Mouse (Mus musculus) heart, embryonic 11.5 days (tissue): ENCODE measurements around the gene Gm15127. TPM values are rescaled to one million over a fixed set of nuclear protein-coding genes. Genes with fewer than 3 reads are reported as not detected.
"Not testable (repeated sequence)": the region's sequence is repeated elsewhere in the genome, so short reads cannot be mapped to it uniquely, and the experiment has no call there.

Experiments used
- ATAC-seq: fragments of 200-750 bp; cut with Nextera tagmentation; replicated peaks from 2 replicates; pipeline ENCODE4 v1.8.0; 2017; ENCODE audit warnings: moderate library complexity; ENCODE audit not compliant: insufficient number of reproducible peaks, low FRiP score, low TSS enrichment
- H3K27ac ChIP-seq: fragments of 300-500 bp; sonication (generic); 2 replicates; pipeline ENCODE4 v1.5.1; 2014; ENCODE audit warnings: mild to moderate bottlenecking, low read depth, low read length
- H3K27me3 ChIP-seq: fragments of 300-500 bp; sonication (generic); 2 replicates; pipeline ENCODE4 v1.6.1; 2014; ENCODE audit warnings: mild to moderate bottlenecking, low read length, mixed read lengths; ENCODE audit not compliant: control insufficient read depth, insufficient read depth
- H3K36me3 ChIP-seq: fragments of 300-500 bp; sonication (generic); 2 replicates; pipeline ENCODE4 v1.6.1; 2014; ENCODE audit warnings: mild to moderate bottlenecking, low read length, moderate library complexity, mixed read lengths; ENCODE audit not compliant: control insufficient read depth, insufficient read depth
- H3K4me1 ChIP-seq: fragments of 300-500 bp; sonication (generic); 2 replicates; pipeline ENCODE4 v1.6.1; 2014; ENCODE audit warnings: low read length; ENCODE audit not compliant: control insufficient read depth, insufficient read depth
- H3K4me2 ChIP-seq: fragments of 300-500 bp; sonication (generic); 2 replicates; pipeline ENCODE4 v1.6.1; 2014; ENCODE audit warnings: mild to moderate bottlenecking, moderate library complexity
- H3K4me3 ChIP-seq: fragments of 300-500 bp; sonication (generic); 2 replicates; pipeline ENCODE4 v1.5.1; 2014; ENCODE audit warnings: low read depth, low read length
- H3K9ac ChIP-seq: fragments of 300-500 bp; sonication (generic); 2 replicates; pipeline ENCODE4 v1.6.1; 2014; ENCODE audit warnings: mild to moderate bottlenecking, low read depth, low read length, moderate library complexity
- H3K9me3 ChIP-seq: fragments of 300-500 bp; sonication (generic); replicated peaks from 2 replicates; pipeline ENCODE4 v1.6.1; 2016; ENCODE audit warnings: low read length; ENCODE audit not compliant: control insufficient read depth
- WGBS: fragments of 180-500 bp; shearing (Covaris S2); extraction: QIAGEN DNeasy Blood & Tissue Kit; methylation state at CpG from one replicate; pipeline ENCODE4 v1.1.7; 2014; ENCODE audit not compliant: insufficient replicate concordance; 5-methylcytosine and 5-hydroxymethylcytosine counted together
- polyA plus RNA-seq: library from polyadenylated mRNA; unstranded; fragments of >200 nt; fragmentation: Nextera tagmentation; extraction: Ambion mirVana; gene quantifications from 2 replicates; pipeline ENCODE4 v1.2.1, GENCODE M21; 2014

Gm15127 gene
- not detected in 2 replicates for polyA plus RNA-seq

GRCm38 (mm10) chrX:148663298-148663697 is at the start of gene Gm15127:
Gm15127 (plus strand) TSS chrX:148663598.
- WGBS: 55% methylated on average over 3 of the region's 4 CpGs
- H3K9me3 ChIP-seq, ATAC-seq, H3K4me2 ChIP-seq, H3K9ac ChIP-seq, H3K27me3 ChIP-seq, H3K4me3 ChIP-seq, H3K36me3 ChIP-seq, H3K27ac ChIP-seq, H3K4me1 ChIP-seq: not testable (repeated sequence)

- H3K4me3 ChIP-seq, H3K4me2 ChIP-seq, H3K27me3 ChIP-seq, H3K9me3 ChIP-seq, H3K36me3 ChIP-seq, H3K27ac ChIP-seq, H3K4me1 ChIP-seq, ATAC-seq, H3K9ac ChIP-seq: not testable (repeated sequence)
- 83% methylated on average over 4 of the region's 7 CpGs for WGBS
Observed at GRCm38 (mm10) chrX:148615053-148615452, 48.3 kb upstream of the Gm15127 start, which contains the start of gene Gm8334. Gm8334 (minus strand) TSS chrX:148615153.

DNA sequence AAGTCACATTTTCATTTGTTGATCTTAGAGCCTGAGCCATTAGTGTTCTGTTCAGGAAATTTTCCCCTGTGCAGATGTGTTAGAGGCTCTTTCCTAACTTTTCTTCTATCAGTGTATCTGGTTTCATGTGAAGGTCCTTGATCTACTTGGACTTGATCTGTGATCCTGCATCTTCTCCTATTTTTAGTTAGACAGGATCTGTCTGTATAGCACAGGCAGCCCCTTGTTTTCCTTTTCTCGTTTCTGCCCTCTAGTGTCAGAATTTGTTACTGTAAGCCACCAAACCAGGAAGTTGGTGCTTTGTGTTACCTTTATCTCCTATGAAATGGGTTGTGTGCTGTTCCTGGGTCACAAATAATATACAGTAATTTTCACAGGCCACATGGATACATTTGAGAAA is 12.9 kb downstream of the Gm15127 start:
- not testable (repeated sequence) for H3K9ac ChIP-seq, H3K4me2 ChIP-seq, H3K4me1 ChIP-seq, H3K9me3 ChIP-seq, H3K27me3 ChIP-seq, H3K4me3 ChIP-seq, ATAC-seq, H3K36me3 ChIP-seq, H3K27ac ChIP-seq
- WGBS: 23% methylated on average over 1 of the region's 1 CpGs

Other genes starting within 250 kb of the Gm15127 start
- not detected in 2 replicates for gene Gm15114, start 174.6 kb upstream of the Gm15127 start, polyA plus RNA-seq
- not detected in 2 replicates for gene Gm8334, start 48.4 kb upstream of the Gm15127 start, polyA plus RNA-seq
- not detected in 2 replicates for gene Luzp4, start 194.0 kb downstream of the Gm15127 start, polyA plus RNA-seq